Mouse (Mus musculus): ENCODE measurements around the gene Kti12.

The Kti12 gene

DNA sequence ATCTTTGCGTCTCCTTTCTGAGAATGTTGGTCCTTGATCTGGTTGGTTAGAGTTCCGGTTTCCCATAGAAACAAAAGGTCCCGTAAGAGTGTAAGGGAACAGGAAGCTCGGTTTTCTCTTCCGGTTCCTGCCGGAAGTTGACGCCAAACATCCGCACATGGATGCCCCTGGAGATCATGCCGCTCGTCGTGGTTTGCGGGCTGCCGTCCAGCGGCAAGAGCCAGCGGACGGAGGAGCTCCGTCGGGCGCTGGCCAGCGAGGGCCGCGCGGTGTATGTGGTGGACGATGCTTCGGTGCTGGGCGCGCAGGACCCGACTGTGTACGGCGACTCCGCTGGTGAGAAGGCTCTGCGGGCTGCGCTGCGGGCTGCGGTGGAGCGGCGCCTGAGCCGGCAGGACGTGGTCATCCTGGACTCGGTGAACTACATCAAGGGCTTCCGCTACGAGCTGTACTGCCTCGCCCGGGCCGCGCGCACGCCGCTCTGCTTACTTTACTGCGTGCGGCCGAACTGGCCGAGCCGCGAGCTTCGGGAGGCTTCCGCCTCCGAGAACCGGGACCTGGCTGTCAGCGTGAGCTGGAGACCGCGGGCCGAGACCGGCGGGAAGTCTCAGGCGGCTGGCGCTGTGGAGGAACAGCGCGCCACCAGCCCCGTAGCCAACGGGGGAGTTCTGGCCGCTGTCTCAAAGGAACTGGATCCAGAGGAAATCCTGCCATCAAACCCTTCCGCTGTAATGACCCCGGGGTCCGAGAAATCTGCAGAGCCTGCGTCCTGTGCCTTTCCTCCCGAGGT lies at the start of gene Kti12:
Kti12 (plus strand) TSS at position 71 of the 790 bp plus-strand sequence.
- peak; percentile 90 for DNase-seq

DNA sequence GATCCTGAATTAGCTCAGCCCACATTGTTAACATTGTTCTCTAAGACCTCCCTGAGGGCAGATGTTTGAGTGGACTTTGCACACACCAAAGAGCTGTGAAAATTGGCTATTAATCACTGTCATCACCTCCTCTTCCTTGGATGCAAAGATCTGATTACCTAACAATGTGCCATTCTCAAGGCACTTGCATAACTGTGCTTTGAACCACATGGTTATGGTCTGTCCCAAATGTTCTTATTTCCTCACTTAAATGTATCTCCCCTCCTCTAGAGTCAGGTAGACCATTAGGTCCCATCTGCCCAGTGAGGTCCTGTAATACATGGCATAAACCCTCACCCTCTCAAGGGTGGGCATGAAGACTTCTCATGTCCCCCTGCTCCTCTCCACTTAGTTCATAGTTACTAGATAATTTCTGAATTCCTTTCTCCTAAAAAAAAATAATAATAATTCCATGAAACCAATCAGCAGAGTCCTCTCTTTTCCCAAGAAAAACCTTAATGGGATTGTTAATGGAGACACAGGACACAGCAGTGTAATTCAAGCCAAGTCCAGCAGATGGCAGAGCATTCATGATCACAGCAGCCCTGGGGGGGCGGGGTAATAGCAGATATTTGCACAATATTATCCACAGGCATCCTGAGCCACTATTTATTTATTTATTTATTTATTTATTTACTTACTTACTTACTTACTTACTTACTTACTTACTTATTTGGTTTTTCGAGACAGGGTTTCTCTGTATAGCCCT lies 49.3 kb upstream of the Kti12 start:
- DNase-seq, result peak; percentile 76

DNA sequence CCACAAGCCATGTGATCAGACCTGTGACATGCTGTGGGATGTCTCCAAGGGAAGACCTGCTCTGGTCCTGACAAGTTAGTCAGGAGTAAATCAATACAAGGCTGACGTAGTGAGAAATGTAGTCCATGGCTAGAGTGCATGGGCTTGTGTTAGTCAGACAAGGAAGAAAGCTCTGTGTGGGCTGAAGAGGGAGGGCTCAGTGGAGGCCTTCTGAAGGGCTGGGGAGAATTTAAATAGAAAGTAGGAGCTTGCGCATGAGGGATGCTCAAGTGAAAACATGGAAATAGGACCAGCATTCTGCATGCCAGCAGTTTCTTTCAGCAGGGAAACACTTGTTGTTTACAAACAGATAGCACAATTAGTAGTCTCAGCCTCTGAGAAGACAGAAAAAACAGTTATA lies 44.0 kb upstream of the Kti12 start:
- no peak for DNase-seq

DNA sequence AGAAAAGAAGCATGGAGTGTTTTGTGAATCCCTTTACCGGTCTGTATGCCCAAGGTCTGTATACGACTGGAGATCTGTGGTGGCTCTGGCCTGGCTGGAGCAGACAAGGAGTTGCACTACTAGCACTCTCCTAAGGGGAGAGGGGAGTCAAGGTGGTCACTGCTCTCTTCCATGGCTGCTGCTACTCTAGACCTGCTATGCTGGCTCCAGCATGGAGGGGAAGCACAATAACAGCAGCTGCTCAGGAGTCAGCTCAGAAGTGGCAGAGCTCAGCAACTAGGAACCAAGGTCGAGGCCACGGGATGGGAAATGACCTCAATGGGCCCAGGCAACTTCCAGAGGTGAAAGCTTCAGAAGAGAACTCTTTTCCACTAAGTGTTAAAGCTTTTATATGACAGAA lies 36.4 kb upstream of the Kti12 start:
- DNase-seq, result no peak

DNA sequence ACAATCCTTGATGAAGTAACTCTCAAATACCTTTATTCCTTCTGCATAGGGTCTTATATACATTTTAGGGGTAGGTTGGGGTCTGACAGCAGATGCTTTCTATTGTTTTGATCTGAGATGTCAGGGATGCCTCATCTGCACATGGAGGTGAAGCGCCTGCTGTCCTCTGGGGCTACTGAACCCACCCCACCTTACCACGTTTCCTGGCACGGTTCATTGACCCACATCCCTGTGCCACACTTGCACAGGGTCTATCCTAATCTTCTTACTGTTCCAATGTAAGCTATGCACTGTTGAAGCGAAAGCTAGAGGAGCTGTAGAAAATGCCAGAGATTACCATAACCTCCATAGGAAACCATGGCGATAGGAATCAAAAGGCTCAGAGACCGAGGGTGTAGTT lies 36.0 kb upstream of the Kti12 start:
- DNase-seq, result no peak

DNA sequence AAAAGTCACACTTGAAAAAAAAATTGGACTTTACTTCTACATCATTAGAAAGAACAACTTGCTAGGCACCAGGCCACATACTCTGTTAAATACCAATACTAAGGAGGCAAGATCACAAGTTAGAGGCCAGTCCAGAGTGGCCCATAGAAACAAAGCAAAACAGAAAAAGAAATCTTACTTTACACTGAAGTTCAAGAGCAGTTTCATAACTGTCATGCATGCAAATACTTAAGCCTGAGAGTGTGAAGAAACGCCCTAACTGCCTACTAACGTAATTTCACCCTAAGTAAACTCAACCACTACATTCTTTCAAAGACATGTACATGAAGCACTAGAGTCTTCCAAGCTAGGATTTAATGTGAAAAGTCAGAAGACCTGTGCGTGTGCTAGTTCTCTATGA lies 21.9 kb upstream of the Kti12 start:
- DNase-seq, result no peak

DNA sequence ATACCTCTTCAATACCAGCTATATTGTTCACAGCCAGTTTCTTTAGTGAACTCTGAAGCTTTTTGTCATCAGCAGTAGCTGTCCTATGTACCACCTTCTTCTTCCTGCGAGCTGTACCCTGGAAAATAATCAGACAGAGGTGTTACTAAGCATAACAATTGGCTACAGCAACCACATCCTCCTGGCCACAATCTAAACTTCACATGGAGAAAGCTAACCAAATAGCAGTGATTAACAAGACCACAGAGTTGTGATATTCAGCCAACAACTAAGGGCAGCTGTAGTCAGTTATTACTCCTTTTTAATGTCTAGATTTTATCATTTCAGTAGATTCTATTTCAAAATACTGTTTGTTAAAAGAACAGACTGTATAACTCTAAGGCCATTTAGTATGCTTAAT lies 21.5 kb upstream of the Kti12 start:
- no peak for DNase-seq

DNA sequence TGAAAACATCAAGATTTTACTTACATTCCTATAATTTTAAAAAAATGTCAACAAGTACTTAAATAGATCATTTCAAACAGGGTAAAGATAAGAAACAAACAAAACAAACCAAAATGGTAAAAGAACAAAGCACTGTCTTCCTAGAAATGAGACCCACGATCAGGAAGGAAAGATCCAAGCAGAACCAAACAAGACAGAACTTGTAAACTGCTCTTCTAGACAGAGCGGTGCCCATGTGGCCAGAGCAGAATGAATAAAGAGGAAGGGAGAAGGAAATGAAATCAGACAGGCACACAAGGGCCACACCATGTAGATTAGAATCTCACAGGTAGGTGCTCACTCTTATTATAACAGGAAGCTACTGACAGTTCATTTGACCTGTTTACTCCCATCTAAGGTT lies 20.9 kb upstream of the Kti12 start:
- no peak for DNase-seq

DNA sequence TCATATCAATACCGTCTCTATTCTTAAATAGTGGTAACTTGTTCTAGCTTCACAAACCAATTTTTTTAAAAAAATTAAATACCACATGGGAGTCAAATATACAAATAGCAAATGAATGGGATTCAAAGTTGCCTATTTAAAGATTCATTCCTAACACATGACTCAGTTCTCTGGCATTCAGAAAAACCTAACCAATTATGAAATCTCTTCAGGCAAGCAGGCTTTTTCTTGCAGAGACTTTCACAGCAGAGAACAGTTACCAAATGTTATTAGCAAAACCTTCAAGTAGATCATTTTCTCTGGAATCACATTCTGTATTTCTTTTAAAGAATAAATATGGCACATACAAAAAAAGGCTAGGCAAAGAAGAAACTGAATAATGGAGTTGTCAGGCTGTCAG lies 16.9 kb upstream of the Kti12 start:
- no peak for DNase-seq

DNA sequence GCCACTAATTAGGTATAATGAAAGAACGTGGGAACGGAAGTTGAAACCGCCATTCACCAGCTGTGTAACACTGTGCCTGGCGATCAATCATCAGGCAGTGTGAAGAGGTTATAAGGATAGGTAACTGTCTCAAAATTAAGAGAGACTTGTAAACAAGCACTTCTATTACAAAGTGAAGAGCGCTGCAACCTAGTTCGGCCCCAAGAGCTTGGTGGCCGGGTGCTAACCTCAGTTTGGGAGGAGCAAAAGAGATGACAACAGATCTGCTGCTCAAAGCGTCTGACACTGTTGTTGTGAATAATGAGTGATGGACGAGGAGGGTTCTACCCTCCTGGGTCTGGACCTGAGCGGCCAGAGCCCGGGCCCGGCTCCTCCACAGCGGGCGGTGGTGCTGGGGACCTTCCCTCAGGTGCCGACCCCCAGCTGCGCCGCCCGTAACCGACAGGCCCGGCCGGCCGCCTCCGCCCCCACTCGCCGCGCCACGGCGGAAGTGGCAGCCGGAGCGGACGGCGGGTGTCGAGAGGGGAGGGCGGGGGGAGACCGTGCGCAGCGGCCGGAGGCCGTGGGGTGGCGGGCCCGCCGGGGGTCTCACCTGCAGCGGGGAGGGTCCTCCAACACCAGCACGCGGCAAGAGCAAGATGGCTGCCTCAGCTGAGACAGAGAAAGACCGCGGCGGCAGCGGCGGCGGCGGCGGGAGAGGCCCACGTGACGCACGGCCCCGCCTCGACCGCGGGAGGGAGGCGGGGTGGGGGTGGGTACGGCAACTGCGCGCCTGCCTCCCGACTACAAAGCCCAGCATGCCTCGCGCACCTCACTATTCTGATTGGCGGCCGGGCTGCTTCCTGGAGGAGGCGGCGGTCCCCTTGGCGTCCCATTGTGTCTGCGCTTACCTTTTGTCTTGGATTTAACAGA lies 14.4 kb upstream of the Kti12 start, which contains the start of gene Btf3l4:
Btf3l4 (minus strand) TSS at position 699 of the 912 bp plus-strand sequence.
- DNase-seq, result peak; percentile 92

DNA sequence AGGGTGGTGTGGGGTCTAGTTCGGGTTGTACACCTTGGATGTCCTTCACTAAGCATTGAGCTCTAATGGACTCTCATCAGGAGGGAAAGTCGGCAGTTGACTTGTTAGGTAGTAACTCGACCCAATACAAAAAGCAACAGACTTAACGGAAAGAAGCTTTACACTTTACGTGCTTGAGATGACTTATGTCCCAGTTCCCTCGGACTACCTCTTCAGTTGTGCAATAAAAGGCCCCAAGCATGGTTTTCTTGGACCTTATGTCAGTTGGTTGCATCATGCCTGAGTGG lies 13.8 kb upstream of the Kti12 start:
- DNase-seq, result no peak

DNA sequence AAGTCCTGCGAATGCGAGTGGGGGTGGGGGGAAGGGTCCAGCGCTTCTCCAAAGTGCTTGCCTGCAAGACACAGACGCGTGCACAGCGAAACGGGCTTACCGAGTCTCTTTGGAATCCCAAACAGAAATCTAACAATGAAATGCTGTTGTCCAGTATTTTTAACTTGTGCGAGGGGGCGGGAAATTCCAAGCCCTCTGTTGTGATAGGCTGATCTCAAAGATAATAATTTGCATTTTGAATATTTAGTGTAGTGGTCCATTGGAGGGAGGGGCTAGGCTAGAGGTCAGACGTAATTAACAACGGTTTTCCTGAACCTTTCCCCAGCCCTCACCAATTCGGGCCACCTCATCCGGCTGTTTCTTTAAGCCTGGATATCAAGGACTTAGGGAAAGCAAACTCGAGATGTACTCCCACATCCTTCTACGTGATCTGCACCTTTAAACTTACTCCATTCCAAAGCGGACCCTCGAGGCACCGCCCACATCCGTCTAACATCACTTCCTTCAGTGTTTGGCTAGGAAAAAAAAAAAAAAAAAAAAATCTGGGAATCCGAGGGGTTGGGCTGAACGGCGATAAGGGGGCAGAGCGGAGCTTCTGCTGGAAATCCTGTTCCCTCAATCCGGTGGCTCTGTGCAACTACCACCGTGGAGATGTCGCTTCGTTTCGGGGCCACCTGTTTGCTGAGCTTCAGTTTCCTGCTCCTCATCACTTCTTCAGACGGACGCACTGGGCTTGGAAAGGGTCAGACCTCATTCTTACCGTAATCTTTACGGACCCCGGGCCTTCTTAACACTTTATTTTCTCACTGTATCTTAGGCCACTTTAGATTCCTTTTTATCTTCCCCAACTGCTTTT lies 13.2 kb upstream of the Kti12 start, which contains the start of gene Txndc12:
Txndc12 (plus strand) TSS at position 487 of the 856 bp plus-strand sequence.
- DNase-seq, result peak; percentile 94

DNA sequence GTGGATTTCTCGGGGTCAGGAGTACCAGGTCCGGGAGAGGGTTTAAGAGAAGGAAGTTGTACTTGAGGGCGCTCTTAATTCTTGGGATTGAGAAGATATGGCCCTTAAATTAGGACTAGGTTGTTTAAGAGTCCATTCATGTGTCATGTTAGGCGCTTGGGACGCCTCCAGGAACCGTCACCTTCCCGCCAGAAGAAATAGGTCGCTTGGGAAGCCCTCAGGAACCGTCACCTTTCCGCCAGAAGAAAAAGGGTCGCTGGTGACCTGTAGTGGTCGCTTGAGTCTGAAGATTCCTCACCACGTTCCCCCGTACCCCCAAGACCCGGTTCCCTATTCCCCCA lies 12.6 kb upstream of the Kti12 start:
- DNase-seq, result no peak

DNA sequence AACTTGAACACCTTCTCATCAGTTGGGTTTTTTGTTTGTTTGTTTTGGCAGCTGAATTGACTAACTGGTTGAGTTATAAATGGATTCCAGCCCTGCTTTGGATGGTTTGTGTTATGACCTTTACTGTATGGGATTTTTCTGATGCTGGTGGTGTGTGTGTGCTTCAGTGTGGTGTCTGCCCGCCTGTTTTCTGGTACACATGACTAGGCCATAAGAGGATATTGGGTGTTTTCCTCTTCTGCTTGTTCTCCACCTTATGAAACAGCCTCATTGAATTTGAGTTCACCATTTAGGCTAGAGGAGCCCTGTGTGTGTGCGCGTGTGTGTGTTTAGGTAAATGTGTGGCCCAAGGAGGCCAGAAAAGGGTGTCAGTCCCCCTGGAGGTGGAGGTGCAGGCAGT lies 12.1 kb upstream of the Kti12 start:
- DNase-seq, result peak; percentile 25

DNA sequence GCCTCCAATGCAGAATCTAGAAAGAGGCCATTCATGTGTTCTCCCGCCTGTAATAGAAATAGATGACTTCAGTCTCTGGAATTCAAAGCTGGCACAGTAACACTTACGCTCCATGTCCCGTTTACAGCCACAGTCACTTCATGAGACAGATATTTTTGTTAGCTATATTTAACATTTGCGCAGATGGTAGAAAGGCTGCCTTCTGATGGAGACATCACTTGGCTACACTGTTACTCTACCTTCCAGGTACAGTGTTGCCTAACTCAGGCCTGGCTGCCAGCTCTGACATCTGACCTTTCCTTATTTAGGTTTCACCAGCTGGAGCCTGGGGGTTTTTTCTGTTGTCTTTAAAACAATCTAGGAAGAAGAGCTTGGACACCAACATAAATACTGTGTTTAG lies 9.6 kb upstream of the Kti12 start:
- DNase-seq, result no peak

DNA sequence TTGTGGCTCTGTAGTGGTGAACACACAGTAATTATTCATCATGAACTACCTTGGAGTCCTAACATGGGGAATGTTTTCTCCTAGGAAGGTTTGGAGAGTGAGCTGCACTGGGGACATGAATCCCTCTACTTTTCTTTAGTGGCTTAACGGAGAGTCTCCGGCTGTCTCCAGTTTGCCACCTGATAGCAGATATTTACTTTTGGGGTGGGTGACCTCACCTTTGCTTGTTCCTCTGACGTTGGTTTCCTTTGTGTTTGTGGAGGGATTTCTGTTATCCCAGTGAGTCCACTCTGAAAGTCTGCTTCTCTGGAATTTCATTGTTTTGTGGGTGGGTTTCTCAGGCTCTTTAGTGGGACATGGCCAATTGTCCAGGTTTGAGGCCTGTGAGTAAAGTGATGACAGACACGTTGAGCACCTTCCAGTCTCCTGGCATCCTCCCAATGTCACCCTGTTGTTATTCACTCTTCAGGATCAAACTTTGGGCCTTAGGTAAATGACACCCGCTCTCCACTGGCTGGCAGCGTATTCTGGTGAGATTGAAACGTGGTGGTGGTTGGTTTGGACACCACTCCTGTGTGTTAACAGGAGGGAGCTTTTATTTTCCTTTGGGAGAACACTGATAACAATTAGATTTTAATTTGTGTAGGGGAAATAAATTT lies 5.5 kb upstream of the Kti12 start:
- DNase-seq, result no peak

DNA sequence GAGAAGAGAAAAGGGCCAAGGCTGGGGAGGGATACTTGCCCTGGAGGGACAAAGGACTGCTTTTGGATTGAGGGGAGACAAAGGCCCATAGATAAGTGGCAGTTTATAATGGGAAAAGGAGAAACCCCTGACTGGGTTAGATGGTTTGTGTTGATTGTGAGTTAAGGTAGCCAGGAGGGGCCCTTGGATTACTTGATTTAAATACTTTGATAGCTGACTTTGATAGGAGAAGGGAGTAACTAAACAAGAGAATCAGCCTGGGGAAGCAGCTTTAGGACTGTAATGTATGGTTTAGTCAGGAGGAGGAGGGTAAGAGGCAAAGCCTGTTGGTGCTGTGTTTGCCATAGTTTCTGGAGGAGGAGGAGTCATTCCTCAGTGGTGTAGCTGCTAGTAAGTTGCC lies 4.2 kb upstream of the Kti12 start:
- no peak for DNase-seq

DNA sequence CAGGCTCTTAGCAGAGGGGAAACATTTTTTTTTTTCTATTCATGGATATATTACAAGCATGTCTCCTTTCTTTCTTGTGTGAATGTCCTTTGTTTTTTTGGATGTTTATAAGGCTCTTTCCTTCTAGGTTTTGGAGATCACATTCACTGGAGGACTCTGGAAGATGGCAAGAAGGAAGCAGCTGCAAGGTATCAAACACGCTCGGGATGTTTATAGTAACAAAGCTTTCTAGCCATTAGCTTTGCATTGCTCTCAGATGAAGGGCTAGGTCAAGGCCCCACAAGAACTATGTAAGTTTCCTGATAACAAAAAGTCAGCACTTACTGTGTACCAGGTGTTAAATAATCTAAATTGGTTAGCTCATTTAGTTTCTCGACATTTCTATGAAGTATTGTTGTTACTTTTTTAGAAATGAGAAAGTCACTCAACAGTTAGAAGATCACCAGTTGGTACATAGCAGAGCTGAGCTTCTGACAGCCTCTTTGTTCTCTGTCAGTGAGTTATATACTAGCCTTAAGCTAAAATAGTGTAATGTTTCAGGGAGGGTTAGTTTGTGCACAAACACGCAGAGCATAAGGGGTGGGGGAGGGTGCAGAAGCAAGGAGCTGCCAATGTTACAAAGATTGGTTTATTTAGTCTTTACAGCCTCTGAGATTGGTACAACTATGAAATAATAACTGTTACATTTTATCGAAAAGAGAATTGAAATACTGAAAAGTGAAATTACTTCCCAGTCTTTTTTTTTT lies 1.6 kb upstream of the Kti12 start:
- DNase-seq, result no peak

DNA sequence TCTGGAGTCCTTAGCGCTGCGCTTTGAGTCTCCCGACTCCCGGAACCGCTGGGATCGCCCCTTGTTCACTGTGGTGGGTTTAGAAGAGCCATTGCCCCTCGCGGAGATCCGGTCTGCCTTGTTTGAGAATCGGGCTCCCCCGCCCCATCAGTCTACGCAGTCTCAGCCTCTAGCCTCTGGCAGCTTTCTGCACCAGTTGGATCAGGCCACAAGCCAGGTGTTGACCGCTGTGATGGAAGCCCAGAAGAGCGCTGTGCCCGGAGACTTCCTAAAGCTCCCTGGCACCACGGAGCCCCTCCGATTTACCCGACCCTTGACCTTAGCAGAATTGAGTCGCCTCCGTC lies 892 bp downstream of the Kti12 start, which contains the start of gene A730015C16Rik:
A730015C16Rik (minus strand) TSS at position 115 of the 344 bp plus-strand sequence.
- no peak for DNase-seq

DNA sequence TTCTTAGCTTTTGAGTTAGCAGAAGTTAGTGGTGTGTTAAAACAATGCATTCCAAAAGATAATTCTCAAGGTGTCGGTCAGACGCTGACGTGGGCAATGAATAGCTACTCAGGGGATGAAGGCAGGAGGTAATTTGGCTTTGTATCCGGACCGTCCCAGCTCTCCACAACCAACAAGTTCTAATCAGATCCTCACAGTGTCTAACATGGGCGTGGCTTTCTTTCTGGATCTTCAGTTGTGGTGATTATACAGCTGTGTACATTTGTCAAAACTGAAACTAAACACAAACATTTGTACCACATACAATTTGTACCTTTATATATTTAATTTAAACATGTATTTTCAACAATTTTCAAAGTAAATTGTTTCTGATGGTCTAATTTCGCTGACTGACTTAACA lies 19.2 kb downstream of the Kti12 start:
- no peak for DNase-seq

DNA sequence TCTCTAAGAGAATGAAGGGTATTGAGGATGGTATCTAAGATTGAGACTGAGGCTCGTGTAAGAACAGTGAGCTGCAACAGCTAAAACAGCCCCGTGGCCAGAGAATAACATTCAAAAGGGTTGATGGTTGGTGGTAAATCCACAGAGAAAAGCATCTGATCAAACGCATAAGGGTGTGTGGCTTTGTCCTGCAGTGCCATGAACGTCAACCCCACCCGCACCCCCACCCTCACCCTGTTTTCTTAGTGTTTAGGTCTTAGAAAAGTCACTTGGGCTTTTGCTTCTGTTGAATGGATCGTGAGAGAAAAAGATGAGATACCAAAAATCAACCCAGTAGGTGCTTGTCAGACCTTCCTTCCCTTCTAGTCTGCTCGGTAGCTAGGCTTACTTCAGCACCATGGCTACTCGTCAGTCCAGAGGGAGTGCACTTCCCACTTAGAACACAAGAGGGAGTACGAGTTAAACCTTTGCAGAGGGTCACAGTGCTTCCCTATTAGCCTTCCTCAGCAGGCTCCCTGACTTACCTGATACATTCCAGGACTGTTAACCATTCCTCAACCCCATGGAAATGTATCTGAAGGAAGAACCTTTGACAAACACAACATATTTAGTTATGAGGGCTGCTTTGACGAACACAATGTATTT lies 22.3 kb downstream of the Kti12 start:
- DNase-seq, result peak; percentile 93

Measured in kidney, adult 9 months (tissue).